Mouse (Mus musculus) lung, adult 2 months (tissue): Measurements from ENCODE around the gene Fmod. TPM values are rescaled to one million over a fixed set of nuclear protein-coding genes. Genes with fewer than 3 reads are reported as not detected.

Source experiments
- DNase-seq: peaks from one replicate; pipeline ENCODE4 v3.0.0; 2022
- H3K4me1 ChIP-seq: fragments of 200-500 bp; 2 replicates; pipeline ENCODE4 v1.6.1; 2011; ENCODE audit warnings: low read length; ENCODE audit not compliant: control insufficient read depth, insufficient read depth
- H3K4me3 ChIP-seq: fragments of 200-500 bp; replicated peaks from 2 replicates; pipeline ENCODE3; 2011; ENCODE audit warnings: low read depth, mild to moderate bottlenecking, control low read depth, low read length; ENCODE audit errors: extremely low read depth
- CTCF ChIP-seq: fragments of 200-500 bp; IDR thresholded peaks from 2 replicates; pipeline ENCODE4 v1.5.1; 2011; ENCODE audit warnings: mild to moderate bottlenecking, low read length, control low read depth; ENCODE audit not compliant: insufficient read depth
- POLR2A ChIP-seq: fragments of 200-500 bp; IDR thresholded peaks from 2 replicates; pipeline ENCODE4 v1.6.1; 2011; ENCODE audit warnings: low read depth, mild to moderate bottlenecking, control low read depth, low read length, borderline replicate concordance; ENCODE audit errors: extremely low read depth
- WGBS: fragments of 180-500 bp; shearing (Covaris S2); methylation state at CpG from one replicate; pipeline ENCODE4 v1.1.7; 2018; 5-methylcytosine and 5-hydroxymethylcytosine counted together
- polyA plus RNA-seq: library from polyadenylated mRNA; depleted of rRNA; stranded (reverse); fragments of >200 nt; gene quantifications from 2 replicates; pipeline ENCODE4 v1.2.3, GENCODE M21; 2012; rRNA removed

The Fmod gene
- polyA plus RNA-seq, 1 experiment, result 14.2 TPM

GRCm38 (mm10) chr1:134092852-134093770 lies 56.1 kb downstream of the Fmod start:
- H3K4me1 ChIP-seq, result peaks cover 42% of the 10 kb centered on the region
- TF ChIP-seq POLR2A, result peak; percentile 74
- TF ChIP-seq CTCF, result no peak
- peak; percentile 94 for DNase-seq
- peak overlapping the region; percentile 58 for H3K4me3 ChIP-seq
- 1% methylated on average over 43 of the region's 43 CpGs for WGBS

GRCm38 (mm10) chr1:134093771-134094526 lies 56.9 kb downstream of the Fmod start:
- Histone ChIP-seq H3K4me3 (peak overlapping the region; percentile 58), H3K4me1 (peaks cover 47% of the 10 kb centered on the region)
- DNase-seq, result peak; percentile 59
- TF ChIP-seq POLR2A (peak; percentile 63; the same call in 1 of the 2 replicates), CTCF (no peak)
- 31% methylated on average over 13 of the region's 13 CpGs for WGBS

GRCm38 (mm10) chr1:134095033-134095612 lies 58.1 kb downstream of the Fmod start:
- H3K4me1 ChIP-seq, result peaks cover 53% of the 10 kb centered on the region
- DNase-seq, result no peak
- 52% methylated on average over 7 of the region's 7 CpGs for WGBS
- no peak overlapping the region for H3K4me3 ChIP-seq
- no peak for TF ChIP-seq CTCF
- peak; percentile 5; the same call in 1 of the 2 replicates for TF ChIP-seq POLR2A

GRCm38 (mm10) chr1:134095721-134096120 lies 58.7 kb downstream of the Fmod start:
- Histone ChIP-seq H3K4me1 (peaks cover 53% of the 10 kb centered on the region), H3K4me3 (no peak overlapping the region)
- DNase-seq, result no peak
- no peak for TF ChIP-seq POLR2A
- TF ChIP-seq CTCF, result no peak
- WGBS, result 69% methylated on average over 4 of the region's 4 CpGs

- peak; percentile 68 for DNase-seq
- peaks cover 53% of the 10 kb centered on the region for H3K4me1 ChIP-seq
- WGBS, result 13% methylated on average over 14 of the region's 14 CpGs
- no peak overlapping the region for H3K4me3 ChIP-seq
- TF ChIP-seq POLR2A (peak; percentile 16; the same call in 1 of the 2 replicates), CTCF (no peak)
These were observed 59.3 kb downstream of the Fmod start for GRCm38 (mm10) chr1:134096264-134096934.

GRCm38 (mm10) chr1:134097080-134097855 lies 60.2 kb downstream of the Fmod start:
- 0 out of 2 replicates have a peak, but pooled peaks have one; percentile 18 for TF ChIP-seq POLR2A
- TF ChIP-seq CTCF, result no peak
- 70% methylated on average over 7 of the region's 7 CpGs for WGBS
- Histone ChIP-seq H3K4me3 (no peak overlapping the region), H3K4me1 (peaks cover 51% of the 10 kb centered on the region)
- DNase-seq, result peak; percentile 52

Other genes with a start within 250 kb of the Fmod start
- gene Atp2b4, start 236.2 kb upstream of the Fmod start, polyA plus RNA-seq, result 9.5 and 11.3 TPM in 2 replicates
- 1.6 and 3.1 TPM in 2 replicates for gene Optc, start 129.3 kb upstream of the Fmod start, polyA plus RNA-seq
- gene Prelp, start 115.8 kb upstream of the Fmod start, polyA plus RNA-seq, result 179 and 202 TPM in 2 replicates
- 75.9 and 109 TPM in 2 replicates for gene Btg2, start 41.9 kb downstream of the Fmod start, polyA plus RNA-seq
- gene Chit1, start 74.0 kb downstream of the Fmod start, polyA plus RNA-seq, result 14.1 TPM in 1 of 2 replicates, not detected in the other
- gene Chil1, start 144.9 kb downstream of the Fmod start, polyA plus RNA-seq, result 1,144 and 1,277 TPM in 2 replicates
- gene Mybph, start 156.2 kb downstream of the Fmod start, polyA plus RNA-seq, result 0.14 and 7.7 TPM in 2 replicates
- 7.6 and 9.1 TPM in 2 replicates for gene Adora1, start 198.2 kb downstream of the Fmod start, polyA plus RNA-seq